Mouse (Mus musculus) kidney, adult 11 months (tissue): ENCODE results near the gene Mrpl34.
A peak's percentile ranks its signal among the peaks of the same experiment; 100 is the strongest.

Source experiments
- DNase-seq: peaks from one replicate; pipeline ENCODE4 v3.0.0; 2022

Gene Mrpl34

GRCm38 (mm10) chr8:71497077-71497645 is 32.4 kb downstream of the Mrpl34 start:
- no peak for DNase-seq

- DNase-seq: peak; percentile 78
Observed at GRCm38 (mm10) chr8:71497881-71498501, 33.2 kb downstream of the Mrpl34 start.

- peak; percentile 67 for DNase-seq
Observed at GRCm38 (mm10) chr8:71498816-71499690, 34.3 kb downstream of the Mrpl34 start.

GRCm38 (mm10) chr8:71504349-71504748 is 39.6 kb downstream of the Mrpl34 start:
- DNase-seq: no peak

- no peak for DNase-seq
Observed at GRCm38 (mm10) chr8:71505326-71505725, 40.6 kb downstream of the Mrpl34 start.

GRCm38 (mm10) chr8:71505979-71506378 is 41.2 kb downstream of the Mrpl34 start:
- no peak for DNase-seq

GRCm38 (mm10) chr8:71507589-71508104 is 42.9 kb downstream of the Mrpl34 start:
- DNase-seq: peak; percentile 61

GRCm38 (mm10) chr8:71509316-71509715 is 44.6 kb downstream of the Mrpl34 start:
- no peak for DNase-seq

- DNase-seq: peak; percentile 66
Observed at GRCm38 (mm10) chr8:71511644-71512043, 46.9 kb downstream of the Mrpl34 start, which contains the start of gene Plvap. Gene Plvap (minus strand): TSS chr8:71511752.

- no peak for DNase-seq
Observed at GRCm38 (mm10) chr8:71513018-71513754, 48.4 kb downstream of the Mrpl34 start.

GRCm38 (mm10) chr8:71515043-71515442 is 50.3 kb downstream of the Mrpl34 start:
- no peak for DNase-seq
